Mouse (Mus musculus) B cell, adult 2 months (primary cell): Measurements from ENCODE around the gene Inpp4b.
"Not testable (repeated sequence)": the region's sequence is repeated elsewhere in the genome, so short reads cannot be mapped to it uniquely, and the experiment has no call there.

ENCODE experiments used
- DNase-seq, 2 experiments: peaks; one replicate each; pipeline ENCODE4 v3.0.0; 2022

Gene Inpp4b

DNA sequence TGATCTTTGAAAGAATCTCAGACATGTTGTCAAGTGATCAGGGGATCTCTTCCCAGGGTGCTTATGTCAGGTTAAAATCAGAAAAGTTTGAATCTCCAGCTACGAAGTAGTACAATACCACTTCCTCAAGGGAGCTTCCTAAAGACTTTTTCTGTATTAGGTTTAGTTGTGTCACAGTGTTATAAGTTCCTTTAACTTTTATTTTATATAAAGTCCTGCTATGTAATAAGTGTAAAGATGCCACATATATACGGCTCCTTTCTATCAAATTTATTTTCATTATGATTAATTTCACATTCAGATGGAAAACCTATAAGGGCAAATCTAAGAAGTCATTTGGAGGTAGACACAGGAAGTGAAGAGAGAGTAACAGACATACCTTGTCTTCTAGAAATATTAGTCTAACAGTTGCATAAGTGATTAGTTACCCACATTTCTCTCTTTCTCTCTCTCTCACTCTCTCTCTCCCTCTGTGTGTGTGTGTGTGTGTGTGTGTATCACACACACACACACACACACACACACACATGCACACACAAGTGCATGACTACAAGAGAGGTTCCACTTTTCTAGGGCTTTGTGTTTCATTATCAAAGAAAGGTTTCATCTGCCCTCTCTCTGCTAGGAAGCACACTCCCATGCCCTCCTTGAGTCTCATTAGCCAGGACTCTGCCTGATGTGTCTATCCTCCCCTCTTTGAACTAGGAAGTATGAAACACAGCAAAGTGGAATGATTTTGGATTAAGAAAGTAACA lies 438.7 kb downstream of the Inpp4b start:
- no peak for DNase-seq

DNA sequence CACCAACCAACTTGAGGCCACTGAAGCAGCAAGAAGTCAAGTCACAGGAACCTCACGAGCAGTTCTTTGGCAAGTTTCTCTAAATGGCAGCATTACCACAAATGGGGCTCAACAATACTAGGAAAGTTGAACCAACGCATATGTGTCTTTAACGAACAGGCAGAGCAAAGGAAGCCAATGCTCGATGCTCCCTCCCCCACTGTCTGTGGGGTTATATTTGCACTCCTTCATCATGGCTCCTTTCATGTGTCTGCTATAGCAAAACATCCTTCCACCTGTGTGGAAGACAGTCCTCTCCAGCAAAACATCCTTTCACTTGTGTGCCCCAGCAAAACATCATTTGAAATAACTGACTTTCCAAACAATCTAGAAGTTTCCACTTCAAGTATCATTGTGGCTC lies 440.4 kb downstream of the Inpp4b start:
- DNase-seq, result no peak

DNA sequence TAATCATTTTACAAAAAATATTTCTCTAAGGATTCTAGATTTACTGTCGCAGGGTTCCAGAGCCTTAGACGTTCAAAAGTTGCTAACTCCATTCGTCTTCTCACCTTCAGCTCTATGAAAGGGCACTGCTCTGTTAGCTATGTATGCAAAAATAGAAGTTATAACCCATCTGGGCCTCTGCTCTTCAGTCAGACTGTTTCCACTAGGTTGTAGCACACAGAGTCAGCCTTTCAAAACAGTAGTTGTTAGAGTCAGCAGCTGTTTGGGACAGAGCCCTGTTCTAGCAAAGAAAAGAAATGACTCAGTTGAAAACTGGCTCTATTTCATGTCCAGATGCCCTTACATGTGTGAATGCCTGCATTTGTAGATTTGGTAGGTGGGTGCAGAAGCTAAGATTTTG lies 442.4 kb downstream of the Inpp4b start:
- no peak for DNase-seq

DNA sequence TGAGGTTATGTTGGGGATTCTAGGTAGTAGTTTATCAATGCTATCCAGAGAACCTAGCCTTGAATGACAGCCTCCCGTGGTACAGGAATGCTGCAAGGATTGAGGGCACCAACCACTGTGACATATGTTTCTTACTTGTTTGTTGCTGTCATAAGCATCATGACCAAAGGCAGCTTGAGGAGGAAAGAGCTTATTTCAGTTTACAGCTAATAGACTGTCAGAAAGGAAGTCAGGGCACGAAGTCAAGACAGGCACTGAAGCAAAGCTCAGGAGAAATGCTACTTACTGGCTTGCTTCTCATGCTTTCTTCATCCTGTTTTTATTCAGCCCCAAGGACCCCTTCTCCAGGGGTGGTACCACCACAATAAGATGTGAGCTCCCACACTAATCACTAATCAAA lies 446.1 kb downstream of the Inpp4b start:
- DNase-seq, result no peak

DNA sequence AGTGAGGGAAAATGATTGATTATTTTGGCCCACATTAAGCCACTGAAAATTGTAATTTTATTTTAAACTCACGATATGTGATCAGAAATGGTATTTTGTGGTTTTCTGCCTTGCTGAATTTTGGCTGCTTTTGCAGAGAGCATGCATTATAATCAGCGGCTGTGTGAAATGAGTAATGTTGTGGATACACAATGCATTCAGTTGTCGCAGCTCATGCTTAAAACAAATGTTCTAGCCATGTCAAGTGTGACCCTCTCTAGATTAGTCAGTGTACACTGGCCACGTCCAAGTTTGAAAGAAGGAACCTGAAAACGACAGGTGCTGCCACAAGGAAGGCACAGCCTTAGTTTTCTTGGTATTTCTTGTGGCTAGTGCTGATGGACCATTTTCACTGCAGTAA lies 450.3 kb downstream of the Inpp4b start:
- no peak for DNase-seq

DNA sequence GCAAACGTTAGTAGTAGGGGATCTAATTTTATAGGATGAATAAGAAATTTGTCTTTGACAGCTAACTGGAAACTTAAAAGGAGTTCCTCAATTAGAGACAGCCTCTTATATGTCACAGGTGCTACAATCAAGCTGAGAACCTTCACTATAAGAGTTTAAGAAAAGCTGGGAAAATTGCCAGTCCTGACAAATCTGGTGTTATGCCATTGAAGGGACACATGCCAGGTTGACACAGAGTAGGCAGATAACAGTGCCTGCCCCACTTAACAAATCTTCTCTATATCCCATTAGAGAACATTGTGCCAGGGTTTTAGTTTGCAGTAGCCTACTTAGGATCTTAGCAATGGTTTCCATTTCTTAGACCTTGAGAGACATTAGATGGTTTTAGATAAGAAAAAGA lies 456.1 kb downstream of the Inpp4b start:
- no peak for DNase-seq

DNA sequence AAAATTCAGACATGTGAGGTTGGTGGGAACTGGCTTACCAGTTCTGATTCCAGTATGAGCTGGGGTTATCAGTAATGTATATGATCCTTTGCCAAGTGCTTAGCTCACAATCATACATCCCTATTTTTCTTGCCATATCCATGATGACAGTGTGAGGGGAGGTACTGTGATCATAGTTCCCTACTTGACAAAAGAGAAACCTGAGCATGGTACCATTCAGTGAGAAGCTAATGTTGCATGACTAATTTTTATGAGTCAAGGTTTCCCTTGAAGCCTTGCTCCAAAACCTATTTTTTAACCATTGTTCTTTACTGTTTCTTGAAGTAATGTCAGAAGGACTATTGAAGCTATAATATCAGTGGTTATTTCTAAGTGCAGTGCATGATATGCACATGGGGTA lies 458.4 kb downstream of the Inpp4b start:
- DNase-seq, result no peak

DNA sequence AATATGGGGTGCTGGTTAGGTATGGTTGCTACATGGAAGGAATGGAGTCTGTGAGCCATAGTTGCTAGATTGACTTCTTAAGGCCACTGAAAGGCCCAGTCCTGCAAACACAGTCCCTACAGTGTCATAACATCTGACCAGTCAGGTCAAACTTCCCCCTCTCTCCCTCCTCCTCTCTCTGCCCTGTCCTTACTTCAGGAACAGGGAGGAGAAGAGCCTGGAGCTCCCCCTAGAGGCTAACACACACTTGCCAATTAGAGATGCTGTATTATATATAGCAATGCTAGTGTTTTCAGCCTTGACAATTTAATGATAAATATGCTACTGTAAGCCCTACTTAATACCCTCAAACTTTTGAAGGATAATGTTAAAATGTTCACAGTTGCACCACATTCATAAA lies 464.4 kb downstream of the Inpp4b start:
- DNase-seq, result peak; percentile 55 to 63

DNA sequence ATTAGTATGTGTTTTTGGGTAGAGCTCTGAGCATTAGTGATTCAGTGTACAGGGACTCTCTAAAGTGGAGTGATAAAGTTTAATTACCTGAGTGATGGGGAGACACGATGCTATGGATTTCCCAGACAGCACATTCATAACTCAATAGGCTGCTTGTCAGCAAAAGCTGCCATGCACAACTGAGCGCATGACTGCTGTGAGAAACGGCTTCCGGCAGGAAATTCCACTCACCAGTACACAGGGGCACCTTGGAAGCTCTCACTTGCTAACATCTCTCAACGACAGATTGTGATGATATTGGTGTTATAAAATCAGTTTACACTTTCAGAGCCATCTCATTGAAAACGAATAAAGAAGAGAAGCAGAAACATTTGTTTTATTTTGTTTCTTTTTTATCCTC lies 465.2 kb downstream of the Inpp4b start:
- DNase-seq, result no peak

DNA sequence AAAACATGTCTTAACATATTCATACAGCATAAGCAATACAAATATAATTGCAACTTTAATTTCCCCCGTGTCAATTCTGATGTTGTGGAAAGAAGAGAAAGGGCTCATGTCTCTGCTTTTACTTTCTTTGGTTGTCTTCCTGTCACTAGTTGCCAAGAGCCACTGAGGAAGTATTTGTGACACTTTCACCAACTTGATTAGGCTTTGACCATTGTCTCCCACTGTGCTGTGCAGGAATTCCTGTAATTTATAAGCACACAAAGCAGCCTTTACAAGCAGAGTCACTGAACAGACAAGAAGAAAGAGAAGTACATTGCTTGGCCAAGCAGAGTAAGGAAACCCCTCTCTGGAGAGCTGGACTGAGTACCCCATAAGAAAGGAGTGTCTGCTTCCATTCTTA lies 466.1 kb downstream of the Inpp4b start:
- DNase-seq, result no peak

DNA sequence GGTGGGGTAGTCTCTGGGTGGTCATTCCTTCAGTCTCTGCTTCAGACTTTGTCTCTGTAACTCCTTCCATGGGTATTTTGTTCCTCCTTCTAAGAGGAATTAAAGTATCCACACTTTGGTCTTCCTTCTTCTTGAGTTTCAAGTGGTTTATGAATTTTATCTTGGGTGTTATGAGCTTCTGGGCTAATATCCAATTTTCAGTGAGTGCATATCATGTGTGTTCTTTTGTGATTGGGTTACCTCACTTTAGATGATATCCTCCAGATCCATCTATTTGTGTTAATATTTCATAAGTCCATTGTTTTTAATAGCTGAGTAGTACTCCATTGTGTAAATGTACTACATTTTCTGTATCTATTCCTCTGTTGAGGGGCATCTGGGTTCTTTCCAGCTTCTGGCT lies 467.1 kb downstream of the Inpp4b start:
- DNase-seq, result not testable (repeated sequence)

DNA sequence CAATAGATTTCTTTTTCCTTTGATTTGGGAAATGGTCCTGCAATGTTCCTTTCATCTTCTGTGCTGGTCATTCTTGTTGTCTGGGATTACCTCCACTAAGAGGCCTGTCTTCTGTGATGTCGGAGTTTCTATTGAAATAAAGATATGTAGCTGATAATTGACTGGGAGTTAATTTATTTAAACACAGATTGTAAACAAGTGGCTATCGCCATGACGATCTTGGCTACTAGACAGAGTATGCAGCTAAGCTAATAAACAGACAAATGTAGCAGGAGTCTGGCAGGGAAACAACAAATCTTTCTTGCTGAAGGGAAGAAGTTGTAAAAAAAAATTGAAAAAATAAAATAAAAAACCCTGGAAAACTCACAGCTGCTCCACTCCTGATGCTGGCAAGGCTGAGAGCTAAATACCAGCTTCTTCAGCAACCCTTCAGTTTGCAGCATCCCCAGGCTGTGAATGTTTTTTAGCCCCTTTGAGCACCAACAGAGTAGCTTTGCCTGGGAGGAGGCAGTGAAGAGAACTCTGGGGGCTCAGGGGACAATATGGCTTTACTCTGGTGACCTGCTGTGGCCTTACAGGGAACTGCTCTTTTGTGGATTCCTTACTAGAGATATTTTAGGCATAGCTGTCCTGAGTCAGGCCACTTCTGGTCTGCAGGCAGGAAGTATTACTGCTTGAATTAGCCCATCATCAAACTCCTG lies 469.8 kb downstream of the Inpp4b start:
- no peak for DNase-seq

DNA sequence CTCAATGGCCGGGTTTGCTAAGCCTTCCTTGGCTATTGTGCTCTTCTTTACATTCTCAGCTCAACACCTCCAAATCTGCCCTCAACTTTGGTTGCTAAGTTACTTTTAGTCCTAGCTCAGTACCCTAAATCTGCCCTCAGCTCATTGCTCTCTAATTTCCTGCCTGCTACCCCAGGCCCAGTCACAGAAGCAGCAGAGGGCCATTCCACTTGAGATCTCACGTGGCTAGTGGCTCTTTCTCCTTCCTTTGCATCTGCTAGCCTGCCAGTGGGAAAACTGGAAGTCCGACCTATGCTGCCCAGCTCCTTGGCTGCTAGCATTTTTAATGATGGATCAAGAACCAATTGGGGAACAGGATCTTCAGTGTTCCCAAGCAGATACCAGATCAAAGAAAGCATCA lies 472.4 kb downstream of the Inpp4b start:
- DNase-seq, result no peak

DNA sequence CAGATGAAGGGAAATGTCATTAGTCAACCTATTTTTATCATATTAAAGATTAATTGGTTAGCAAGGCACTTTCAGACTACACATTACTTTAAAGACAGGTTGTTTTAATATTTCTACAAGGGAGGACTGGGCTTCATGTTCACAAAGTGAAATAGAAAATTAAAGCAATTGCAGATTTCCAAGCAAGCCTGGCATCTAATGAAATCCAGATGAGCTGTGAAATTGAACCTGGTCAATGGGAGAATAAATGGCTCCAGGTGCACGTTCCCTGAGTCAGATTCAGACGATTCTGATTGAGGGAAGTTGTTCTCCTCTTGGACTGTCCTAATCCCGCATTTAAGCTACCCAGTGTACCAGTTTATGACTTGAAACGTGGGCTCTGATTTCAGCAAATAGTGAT lies 473.2 kb downstream of the Inpp4b start:
- DNase-seq, result no peak

DNA sequence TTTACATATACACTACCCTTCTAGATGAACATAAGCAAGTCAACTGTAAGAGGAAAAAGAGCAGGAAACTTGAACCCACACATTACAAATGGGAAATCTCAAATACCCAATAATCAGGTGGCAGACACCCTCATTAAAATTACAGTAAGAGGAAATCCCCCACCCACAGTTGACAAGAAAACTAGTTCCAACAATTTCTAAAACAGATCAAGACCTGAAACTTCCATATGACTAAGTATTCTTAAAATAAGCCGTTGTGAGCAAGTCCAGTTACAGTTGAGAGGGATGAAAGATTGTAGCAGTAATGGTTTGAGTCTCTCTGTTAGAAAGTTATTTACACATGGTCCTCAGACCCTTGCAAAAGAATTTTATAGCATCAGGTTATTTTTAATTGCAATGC lies 480.8 kb downstream of the Inpp4b start:
- DNase-seq, result no peak

DNA sequence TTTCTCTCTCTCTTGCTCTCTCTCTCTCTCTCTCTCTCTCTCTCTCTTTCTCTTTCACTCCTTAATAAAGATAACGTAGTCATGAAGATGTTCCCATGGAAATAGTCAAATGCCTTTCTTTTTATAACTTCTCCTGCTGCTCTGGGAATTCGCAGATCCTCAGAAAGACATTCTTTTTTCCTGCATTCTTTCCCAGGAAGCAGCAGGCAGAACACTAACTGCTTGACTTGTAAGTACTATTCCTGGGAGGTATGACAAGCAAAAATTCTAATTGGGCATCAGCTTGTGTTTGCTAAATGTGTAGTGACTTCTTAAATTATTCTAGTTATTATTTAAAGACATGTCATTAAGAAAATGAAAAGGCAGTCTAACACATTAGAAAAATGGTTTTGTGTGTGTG lies 482.6 kb downstream of the Inpp4b start:
- no peak for DNase-seq

DNA sequence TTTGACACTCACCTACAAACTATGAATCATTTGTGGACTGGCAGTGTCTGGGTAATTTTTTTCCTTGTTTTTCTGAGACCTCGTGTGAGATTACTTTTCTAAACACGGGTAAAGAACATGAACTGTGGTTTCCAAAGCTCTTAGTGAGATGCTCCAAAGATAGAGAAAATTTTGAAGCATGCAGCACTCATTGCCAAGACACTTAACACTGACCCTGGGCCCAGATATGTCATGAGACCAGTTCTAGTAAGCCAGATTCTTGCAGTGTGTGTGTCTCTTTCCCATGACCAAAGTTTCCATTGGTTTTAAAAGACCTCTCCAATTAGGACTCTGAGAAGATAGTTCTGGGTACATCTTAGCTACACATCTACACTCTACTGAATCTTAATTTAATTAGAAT lies 484.1 kb downstream of the Inpp4b start:
- no peak for DNase-seq

DNA sequence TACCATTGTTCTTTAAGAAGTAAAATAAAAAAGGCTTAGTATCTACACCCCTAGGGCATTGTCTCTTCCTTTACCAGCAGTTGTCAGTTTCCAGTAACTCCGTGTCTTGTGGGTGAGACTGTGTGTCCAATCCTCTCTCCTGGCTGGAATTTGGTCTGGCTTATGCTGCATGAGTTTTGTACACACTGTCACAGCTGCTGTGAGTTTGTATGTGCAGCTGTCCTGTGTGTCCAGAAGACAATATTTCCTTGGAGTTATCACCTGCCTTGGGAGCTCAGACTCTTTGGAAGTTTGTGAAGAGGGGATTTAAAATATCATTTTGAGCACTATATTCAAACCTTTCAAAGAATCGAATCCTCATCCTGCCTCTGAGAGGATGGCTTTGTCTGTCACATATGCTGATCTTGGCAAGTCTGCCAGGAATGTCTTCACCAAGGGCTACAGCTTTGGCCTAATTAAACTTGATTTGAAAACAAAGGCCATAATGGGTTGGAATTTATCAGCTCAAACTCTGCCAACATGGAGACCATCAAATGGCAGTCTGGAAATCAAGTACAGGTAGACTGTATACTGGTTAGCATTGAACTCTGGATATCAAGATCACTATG lies 485.1 kb downstream of the Inpp4b start:
- DNase-seq, result no peak

DNA sequence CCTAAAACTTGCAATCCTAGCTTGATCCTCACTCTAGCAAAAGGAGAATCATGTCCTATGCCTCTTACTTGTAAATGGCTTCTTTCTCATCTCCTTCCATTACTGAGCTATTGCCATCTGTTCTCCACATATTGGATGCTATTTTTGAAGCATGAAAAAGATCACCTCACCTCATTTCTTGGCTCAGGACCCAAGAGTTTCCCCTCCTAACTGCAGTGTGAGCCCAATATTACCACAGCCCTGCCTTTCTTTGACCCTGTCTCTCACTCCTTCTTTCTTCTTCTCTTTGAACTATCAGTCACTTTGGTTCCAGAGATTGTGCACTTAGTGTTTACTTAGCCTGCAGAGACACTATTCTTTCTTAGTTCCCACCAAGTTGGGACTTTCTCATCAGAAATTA lies 489.1 kb downstream of the Inpp4b start:
- no peak for DNase-seq

DNA sequence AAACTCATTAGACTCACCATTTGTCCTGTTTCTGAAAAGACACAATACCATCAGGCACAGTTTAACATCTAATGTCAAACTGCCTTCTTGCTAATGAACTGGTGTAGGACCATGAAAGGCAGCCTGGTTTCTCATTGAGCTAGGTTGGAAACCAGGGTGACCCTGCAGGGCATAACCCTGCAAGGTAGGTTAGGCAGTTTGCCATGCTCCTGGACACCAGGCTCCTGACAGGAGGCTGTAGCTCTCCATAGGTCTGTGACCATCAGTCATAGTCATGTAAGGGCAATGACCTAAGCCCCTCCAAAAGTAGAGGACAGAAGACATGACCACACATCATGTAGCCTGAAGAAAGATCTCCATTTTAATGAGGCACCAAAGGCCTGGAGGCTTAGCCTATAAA lies 491.5 kb downstream of the Inpp4b start:
- no peak for DNase-seq

DNA sequence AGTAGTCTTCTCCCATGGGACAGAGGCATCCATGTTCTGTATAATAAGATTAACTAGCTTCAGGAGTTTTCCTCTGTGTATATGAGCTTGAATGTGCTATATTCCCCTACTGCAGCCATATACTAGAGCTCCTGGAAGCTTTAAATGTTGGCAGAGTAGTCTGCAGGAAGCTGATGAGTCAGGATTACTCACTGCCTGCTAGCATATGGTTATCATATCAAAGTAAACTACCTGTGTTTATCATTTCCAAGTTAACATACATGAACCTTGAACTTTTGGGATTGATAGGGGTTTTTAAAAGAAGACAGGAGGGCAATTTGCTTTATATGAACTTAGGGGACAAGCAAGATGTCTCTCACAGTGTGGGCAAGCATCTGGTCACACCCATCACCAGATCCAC lies 498.2 kb downstream of the Inpp4b start:
- no peak for DNase-seq

DNA sequence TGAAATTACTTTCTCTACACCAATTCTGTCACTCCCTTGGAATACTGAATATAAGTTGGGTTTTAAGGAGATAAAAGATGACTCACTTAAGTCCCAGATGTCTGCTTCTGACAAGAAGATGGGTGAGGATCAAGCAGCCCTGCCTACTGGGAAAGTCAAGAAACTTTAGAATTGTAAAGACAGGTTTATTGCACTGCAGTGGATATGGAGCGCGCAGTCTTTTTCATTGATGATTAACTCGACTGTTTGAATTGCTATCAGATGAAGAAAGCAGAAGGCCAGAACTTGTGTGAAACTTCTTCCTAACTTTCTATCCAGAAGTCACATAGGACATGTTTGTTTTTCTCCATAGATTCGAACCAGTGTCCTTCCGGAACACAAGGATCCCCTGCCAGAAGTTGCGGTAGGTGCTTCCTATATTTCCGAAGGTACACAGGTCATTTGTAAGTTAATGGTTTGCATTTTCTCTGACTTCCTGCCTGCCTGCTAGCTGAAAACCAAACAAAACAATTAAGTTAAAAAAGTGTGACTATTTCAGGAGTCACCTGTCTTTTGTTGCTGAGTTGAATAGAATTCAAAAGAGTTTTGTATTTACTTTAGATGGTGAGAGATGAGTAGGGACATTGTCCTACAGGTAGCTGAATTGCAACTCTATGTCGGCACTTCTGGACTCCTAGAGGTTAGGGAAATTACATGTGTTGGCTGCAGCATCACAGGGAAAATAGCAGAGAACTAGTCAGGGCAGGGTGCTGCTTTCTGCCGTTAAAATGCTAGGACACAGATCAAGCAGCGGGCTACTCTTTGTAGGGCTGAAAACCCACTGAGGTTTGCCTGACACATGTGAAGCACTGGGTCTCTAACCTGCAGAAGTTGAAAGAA lies 502.0 kb downstream of the Inpp4b start:
- DNase-seq, result no peak

DNA sequence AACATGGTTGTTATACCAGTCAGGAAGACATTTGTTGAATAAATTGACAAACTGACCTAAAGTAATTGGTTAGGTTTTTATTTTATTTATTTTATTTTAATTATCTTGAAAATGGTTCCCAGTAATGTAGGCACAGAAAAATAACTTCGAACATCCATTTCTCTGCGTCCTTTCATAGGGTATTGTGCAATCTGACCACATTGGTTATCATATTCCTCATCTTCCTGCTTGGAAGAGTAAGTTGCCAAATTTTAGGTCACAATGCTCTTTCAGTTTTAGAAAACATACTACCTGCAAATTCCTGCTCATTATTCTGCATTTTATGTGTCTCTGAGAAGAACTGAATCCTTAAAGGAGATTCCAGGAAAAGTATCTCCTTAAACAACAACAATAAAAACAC lies 505.6 kb downstream of the Inpp4b start:
- DNase-seq, result no peak
